Mouse (Mus musculus): ENCODE results near the gene C1qtnf6.

Gene C1qtnf6

DNA sequence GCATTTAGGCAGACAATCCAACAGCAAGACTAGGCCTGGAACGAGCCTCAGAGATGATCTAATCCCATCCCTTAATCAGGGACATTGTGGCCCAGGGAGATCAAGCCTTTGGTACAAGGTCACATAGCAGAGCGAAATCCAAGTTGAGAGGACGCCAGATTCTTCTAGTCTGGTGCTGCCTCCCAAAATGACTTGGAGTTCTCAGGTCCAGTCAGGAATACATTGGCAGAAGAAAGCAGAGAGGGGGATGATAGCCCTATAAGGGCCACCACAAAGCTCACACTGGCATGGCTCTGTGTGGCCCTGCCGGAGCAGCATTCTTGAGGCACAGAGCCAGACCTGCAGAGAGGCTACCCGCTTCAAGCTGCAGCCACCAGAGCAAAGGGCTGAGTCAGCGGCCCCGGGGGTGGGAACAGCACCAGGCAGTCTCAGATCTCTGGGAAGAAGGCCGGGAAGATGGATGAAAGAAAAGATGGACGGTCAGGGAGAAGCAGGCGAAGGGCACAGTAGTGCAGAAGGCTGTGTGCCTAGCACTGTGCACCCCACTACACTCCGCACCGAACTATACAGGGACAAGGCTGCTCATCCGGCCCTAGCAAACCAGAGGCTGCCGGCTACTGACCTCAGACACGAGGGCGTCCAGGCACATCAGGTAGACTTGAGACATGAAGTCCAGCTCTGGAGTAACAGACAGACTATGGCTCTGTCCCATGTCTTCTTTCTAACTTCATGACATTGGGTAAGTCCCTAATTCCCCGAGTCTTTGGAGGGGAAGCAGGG is at the start of gene C1qtnf6:
TSS of gene C1qtnf6 (minus strand) at position 746 of the 780 bp plus-strand sequence.
- in situ Hi-C loops (cut with MboI; ENCODE audit: unreplicated experiment in 2 of 2) = loop anchor here (5.0 to 10.0 kb wide), 5 partner anchors 84 to 556 kb away; partner anchors contain the start of gene Eif3d (in 1 of the 2)

DNA sequence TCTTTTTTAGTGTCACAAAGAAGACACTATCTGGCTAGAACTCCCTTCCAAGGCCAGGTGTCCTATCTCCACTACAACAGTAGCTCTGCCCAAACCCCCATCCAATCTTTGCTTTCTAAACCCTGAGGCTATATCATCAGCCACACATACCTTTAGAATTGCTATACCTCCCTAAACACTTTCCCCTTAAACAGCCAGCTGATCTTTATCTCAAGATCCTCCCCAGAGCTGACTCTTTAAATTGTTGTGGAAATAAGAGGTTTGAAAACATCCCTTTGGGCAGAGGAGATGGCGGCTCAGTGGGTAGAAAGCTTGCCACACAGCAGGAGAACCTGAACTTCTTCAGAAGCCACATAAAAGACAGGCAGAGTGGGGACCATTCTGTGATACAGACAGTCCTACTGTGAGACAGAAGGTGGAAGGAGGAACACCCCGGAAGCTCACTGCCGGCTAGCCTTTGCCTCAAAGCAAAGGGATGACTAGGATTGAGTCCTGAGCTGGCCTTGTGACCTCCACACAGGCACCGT is 45.1 kb upstream of the C1qtnf6 start:
- in situ Hi-C loops (cut with MboI; ENCODE audit: unreplicated experiment in 2 of 2) = loop anchor here in 1 of 2 experiments (5.0 kb wide), 1 partner anchor 39 kb away; no protein-coding TSS in a partner anchor

DNA sequence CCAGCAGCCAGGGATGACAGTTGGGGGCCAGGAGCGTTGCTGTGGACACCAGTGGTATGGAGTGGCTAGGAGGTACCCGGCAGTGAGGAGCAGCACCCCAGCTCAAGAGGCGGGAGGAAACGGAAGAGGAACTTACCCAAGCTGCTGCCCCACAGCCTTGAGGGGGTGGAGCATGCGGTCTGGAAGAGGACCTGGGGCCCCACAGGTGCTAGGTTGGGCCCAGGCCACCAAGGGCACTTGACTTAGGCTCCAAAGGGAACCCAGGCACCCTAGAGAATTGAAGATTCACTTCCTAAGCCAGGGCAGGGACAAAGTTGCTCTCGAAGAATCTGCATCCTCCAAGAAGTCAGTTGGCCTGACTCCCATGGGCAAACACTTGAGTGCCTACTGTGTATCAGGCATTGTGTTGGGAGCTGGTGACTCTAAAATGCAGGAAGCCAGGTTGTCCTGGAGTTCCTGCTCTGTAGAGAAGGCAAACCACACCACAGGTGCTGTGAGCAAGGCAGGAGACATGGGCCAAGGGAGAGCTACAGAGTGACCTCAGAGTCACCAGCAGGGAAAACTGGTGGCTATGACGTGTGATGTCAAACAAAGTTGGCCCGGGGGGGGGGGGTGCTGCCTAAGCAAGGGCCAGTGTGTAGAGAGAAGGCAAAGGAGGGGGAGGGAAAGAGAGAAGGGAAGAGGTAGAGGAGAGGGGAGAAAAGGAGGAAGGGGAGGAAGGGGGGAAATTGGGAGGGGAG is 41.6 kb upstream of the C1qtnf6 start, which contains the start of gene Rac2:
TSS of gene Rac2 (minus strand) at position 126 of the 740 bp plus-strand sequence.
- in situ Hi-C loops (cut with MboI; ENCODE audit: unreplicated experiment in 2 of 2) = no loop called here

GRCm38 (mm10) chr15:78572270-78572600 is 41.0 kb upstream of the C1qtnf6 start:
- in situ Hi-C loops (cut with MboI; ENCODE audit: unreplicated experiment in 2 of 2) = no loop called here

DNA sequence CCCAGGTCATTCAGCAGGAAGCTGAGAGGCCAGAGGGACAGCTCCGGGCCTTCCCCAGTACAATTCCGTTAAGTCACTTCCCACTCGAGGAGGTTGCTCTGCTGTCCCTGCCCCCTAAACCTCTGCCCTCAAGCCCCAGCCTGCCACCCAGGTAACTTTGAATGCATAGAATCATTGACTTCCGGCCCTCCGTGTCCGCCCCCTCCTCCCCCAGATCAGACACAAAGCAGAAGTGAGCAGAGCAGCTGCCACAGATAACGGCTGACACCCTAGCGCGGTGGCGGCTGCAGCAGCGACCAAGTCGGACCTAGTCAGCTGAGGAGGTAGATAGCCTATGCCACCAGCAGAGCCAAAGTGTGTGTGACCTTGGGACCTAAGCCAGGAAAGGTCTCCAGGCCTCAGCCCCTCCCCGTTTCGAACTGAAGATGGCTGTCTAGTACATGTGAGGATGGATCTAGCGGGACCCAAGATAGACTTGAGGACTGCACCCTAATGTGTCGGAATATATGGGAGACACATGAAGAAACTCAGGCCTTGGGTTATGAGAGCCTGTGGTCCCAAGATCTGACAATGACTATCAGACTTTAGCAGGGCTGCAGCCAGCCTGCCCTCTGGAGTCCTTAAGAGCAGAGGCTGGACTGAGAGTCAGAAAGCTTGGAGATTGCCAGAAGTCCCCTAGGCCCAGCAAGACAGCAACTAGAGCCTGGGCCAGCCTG is 40.5 kb upstream of the C1qtnf6 start:
- in situ Hi-C loops (cut with MboI; ENCODE audit: unreplicated experiment in 2 of 2) = no loop called here

- in situ Hi-C loops (cut with MboI; ENCODE audit: unreplicated experiment in 2 of 2) = no loop called here
Measured at GRCm38 (mm10) chr15:78570170-78570569, 39.0 kb upstream of the C1qtnf6 start.

- in situ Hi-C loops (cut with MboI; ENCODE audit: unreplicated experiment in 2 of 2) = no loop called here
Measured at GRCm38 (mm10) chr15:78567608-78568120, 36.4 kb upstream of the C1qtnf6 start.

GRCm38 (mm10) chr15:78564764-78565435 is 33.7 kb upstream of the C1qtnf6 start:
- in situ Hi-C loops (cut with MboI; ENCODE audit: unreplicated experiment in 2 of 2) = no loop called here

DNA sequence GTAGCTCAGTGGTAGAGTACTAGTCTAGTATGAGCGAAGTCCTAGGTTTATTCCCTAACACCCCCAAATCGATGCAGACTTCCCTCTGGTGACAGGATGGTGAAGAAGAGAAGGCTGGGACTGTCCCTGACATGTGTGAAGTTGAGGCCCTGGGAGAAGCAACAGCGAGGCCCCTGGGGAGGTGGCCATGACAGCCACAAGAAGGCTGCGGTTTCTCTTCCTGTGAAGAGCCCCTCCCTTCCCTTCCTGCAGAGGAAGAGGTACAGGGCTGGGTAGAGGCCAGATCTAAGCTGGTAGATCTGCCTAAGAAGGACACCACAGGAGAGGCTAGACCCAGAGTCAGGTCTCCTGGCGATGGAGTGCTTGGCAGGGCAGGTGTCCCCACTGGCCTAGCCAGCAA is 32.7 kb upstream of the C1qtnf6 start:
- in situ Hi-C loops (cut with MboI; ENCODE audit: unreplicated experiment in 2 of 2) = no loop called here

DNA sequence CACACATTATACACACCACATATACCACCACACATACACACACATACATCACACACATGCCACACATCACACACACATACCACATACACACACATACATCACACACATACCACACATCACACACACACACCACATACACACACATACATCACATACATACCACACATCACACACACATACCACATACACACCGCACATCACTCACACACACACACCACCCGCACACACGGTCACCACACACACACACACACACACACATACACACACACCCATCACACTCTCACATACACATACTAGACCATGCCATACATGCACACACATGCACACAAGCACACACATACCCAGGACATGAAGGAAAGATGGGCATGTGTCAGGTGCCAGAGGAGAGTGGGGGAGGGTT is 32.1 kb upstream of the C1qtnf6 start:
- in situ Hi-C loops (cut with MboI; ENCODE audit: unreplicated experiment in 2 of 2) = no loop called here

DNA sequence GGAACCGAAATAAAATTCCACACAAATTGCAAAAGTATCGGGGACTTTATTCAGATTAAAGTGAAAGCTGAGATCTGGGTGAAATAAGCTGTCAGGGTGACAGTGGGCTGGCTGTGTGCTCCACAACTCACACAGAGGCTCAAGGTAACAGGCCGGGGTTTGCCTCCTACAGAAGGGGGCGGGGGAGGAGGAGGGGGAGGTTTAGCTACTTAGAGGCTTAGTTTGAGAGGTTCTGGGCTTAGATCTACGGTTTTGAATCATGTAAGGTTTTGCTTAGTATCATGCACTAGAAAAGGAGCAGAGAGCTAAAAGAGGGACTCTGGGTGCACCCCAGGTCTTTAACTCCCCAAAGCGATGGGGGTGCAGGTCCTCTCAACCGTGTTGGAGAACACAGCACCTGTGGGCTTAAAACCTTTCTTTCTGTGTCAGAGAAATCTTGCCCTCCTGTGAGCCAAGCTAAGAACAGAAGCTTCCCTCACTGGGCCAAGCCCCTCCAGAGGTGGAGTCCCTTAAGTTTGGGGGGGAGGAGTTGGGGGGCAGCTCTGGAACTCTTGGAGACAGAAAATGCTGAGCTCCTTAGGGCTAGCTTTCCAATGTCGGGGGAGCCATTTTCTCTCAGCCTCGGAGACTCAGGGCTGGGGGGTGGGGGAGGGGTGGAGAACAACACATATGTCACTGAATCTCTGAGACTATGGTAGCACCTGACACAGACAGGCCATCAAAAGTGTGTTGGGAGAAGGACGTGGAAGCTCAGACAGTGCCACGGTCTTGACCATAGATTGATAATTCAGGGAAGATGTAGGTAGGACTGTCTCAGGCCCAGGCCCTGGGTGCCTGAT is 28.1 kb upstream of the C1qtnf6 start:
- in situ Hi-C loops (cut with MboI; ENCODE audit: unreplicated experiment in 2 of 2) = no loop called here

DNA sequence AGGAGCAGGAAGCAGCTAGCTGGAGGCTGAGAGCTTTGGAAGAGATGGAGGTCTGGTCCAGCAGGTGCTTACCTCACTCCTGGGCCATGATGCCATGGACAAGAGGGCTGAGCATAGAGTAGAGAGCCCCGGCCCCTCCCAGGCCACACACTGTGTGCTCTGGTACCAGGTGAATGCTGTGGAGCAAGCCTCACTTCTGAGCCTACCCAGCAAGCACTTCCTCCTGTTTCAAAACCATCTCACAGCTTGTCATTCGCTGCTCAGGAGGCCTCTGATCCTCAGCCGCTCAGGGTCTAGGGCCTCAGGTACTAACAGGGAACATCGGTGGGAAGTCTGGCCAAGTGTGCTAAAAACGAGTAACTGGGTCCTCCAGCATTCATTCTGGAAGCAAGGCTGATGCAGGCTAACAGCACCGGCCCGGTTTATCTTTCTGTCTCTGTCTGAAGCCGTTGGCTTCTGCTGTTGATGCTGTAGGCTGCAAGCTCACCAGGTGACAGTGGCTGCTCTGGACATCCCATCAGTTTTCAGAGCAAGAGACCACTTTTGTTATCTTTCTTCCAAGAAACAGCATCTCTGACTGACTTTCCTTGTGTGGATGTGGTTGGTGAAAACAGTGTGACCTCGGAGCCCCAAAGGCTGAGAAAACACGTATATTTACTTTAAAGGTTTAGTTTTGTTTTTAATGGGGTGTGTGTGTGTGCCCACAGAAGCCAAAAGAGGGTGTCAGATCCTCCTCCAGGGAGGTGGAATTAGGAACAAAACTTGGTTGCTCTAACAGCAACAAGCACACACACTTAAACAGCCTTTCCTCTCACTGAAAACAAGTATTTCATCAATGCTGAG is 26.7 kb upstream of the C1qtnf6 start:
- in situ Hi-C loops (cut with MboI; ENCODE audit: unreplicated experiment in 2 of 2) = no loop called here

GRCm38 (mm10) chr15:78554545-78555313 is 23.5 kb upstream of the C1qtnf6 start:
- in situ Hi-C loops (cut with MboI; ENCODE audit: unreplicated experiment in 2 of 2) = no loop called here

DNA sequence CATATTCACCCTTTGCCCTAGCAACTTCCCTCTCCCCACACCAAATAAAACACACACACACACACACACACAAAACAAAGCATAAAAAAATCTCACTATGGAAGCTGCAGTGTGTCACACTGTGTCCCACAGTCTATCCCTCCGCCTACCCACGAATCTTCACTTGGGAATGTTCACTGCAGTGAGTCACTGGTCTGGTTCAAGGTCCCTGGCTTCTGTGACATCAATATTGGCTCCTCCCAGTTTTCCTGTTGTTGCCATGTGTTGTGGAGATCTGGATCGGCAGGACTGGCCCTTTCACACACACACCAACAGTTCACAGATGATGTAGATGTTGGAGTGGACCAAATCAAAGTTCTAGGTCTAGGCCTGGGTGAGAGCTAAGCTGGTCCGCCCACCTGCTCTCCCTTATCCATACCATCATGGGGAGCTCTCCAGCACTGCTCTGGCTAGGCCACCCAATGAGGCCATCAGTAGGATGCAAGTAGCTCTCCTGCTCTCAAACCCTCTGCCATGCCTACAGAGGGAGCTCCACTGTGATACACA is 18.0 kb upstream of the C1qtnf6 start:
- in situ Hi-C loops (cut with MboI; ENCODE audit: unreplicated experiment in 2 of 2) = no loop called here

DNA sequence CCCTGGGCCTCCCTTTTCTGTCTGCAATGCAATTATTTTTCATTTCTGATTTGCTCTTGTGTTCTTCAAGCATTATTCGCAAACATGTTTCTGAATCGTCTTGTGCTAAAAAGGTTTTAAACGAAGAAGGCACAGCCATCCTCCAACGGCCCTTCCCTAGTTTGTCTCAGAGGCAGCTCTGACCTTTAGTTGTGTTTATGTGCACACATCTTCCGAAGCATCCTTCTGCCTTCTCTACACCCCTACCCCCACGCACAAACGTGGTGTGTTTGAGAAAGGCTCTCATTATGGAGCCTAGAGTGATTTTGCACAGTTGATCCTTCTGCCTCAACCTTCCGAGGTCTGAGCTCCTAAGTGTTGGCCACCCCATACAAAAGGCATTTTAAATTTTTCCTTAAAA is 17.5 kb upstream of the C1qtnf6 start:
- in situ Hi-C loops (cut with MboI; ENCODE audit: unreplicated experiment in 2 of 2) = no loop called here

- in situ Hi-C loops (cut with MboI; ENCODE audit: unreplicated experiment in 2 of 2) = no loop called here
Measured at GRCm38 (mm10) chr15:78548336-78548665, 17.1 kb upstream of the C1qtnf6 start.
